Mouse (Mus musculus) liver, embryonic 11.5 days (tissue): ENCODE data around the gene Dram1. TPM values are rescaled to one million over a fixed set of nuclear protein-coding genes. Genes with fewer than 3 reads are reported as not detected.

ENCODE experiments used
- ATAC-seq: fragments of 200-750 bp; cut with Nextera tagmentation; replicated peaks from 2 replicates; pipeline ENCODE4 v1.8.0; 2017; ENCODE audit warnings: moderate number of reproducible peaks, mild to moderate bottlenecking, moderate TSS enrichment, moderate library complexity; ENCODE audit not compliant: low FRiP score
- DNase-seq: peaks from one replicate; pipeline ENCODE4 v3.0.0-alpha.2; 2017; ENCODE audit warnings: low spot score
- H3K27ac ChIP-seq: fragments of 300-500 bp; sonication (generic); 2 replicates; pipeline ENCODE4 v1.5.1; 2014; ENCODE audit warnings: mild to moderate bottlenecking, low read depth, low read length, control low read depth
- H3K27me3 ChIP-seq: fragments of 300-500 bp; sonication (generic); replicated peaks from 2 replicates; pipeline ENCODE4 v1.6.1; 2014; ENCODE audit warnings: low read length, mixed read lengths; ENCODE audit not compliant: control insufficient read depth, insufficient read depth
- H3K36me3 ChIP-seq: fragments of 300-500 bp; sonication (generic); 2 replicates; pipeline ENCODE4 v1.6.1; 2014; ENCODE audit warnings: mild to moderate bottlenecking, low read length, moderate library complexity, mixed read lengths; ENCODE audit not compliant: control insufficient read depth, insufficient read depth
- H3K4me1 ChIP-seq: fragments of 300-500 bp; sonication (generic); replicated peaks from 2 replicates; pipeline ENCODE4 v1.6.1; 2014; ENCODE audit warnings: low read length, mixed read lengths; ENCODE audit not compliant: control insufficient read depth, insufficient read depth
- H3K4me2 ChIP-seq: fragments of 300-500 bp; sonication (generic); 2 replicates; pipeline ENCODE4 v1.6.1; 2014; ENCODE audit warnings: mild to moderate bottlenecking, control low read depth, moderate library complexity
- H3K4me3 ChIP-seq: fragments of 300-500 bp; sonication (generic); 2 replicates; pipeline ENCODE4 v1.5.1; 2014; ENCODE audit warnings: low read depth, low read length, control low read depth
- H3K9ac ChIP-seq: fragments of 300-500 bp; sonication (generic); 2 replicates; pipeline ENCODE4 v1.6.1; 2014; ENCODE audit warnings: low read depth, low read length, control low read depth
- H3K9me3 ChIP-seq: fragments of 300-500 bp; sonication (generic); 2 replicates; pipeline ENCODE4 v1.6.1; 2016; ENCODE audit warnings: low read length, inconsistent platforms, mixed read lengths; ENCODE audit not compliant: control insufficient read depth
- WGBS: fragments of 180-500 bp; shearing (Covaris S2); extraction: QIAGEN DNeasy Blood & Tissue Kit; methylation state at CpG from one replicate; pipeline ENCODE4 v1.1.7; 2014; 5-methylcytosine and 5-hydroxymethylcytosine counted together
- polyA plus RNA-seq: library from polyadenylated mRNA; unstranded; fragments of >200 nt; fragmentation: Nextera tagmentation; extraction: Ambion mirVana; gene quantifications from 2 replicates; pipeline ENCODE4 v1.2.1, GENCODE M21; 2014

Dram1 gene
- polyA plus RNA-seq, 1 experiment from 2014 or later: 0.99 TPM

DNA sequence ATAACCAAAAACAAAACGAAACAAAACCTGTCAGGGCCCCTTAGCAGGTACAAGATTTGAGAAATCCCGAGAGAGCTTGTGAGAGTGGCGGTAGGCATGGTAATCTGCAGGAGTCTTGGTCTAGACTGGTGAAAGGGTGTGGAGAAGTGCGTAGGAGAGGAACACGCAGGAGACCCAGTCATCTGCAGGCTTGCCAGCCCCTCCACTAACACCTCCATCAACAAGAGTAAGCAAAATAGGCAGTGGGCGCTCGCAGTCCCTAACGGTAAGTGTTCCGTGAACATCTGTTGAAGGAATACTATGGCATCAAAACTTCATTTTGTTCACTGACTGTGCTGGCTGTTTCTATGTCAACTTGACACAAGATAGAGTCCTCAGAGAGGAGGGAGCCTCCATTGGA lies 12.6 kb upstream of the Dram1 start:
- peaks cover 18% of the 10 kb centered on the region for H3K4me1 ChIP-seq
- no peaks in the 10 kb centered on the region for H3K9me3 ChIP-seq
- ATAC-seq (no peak), DNase-seq (no peak)
- no peak overlapping the region for H3K4me2 ChIP-seq
- no peaks in the 10 kb centered on the region for H3K36me3 ChIP-seq
- no peak overlapping the region for H3K9ac ChIP-seq
- H3K27ac ChIP-seq: no peak overlapping the region
- no peaks in the 10 kb centered on the region for H3K27me3 ChIP-seq
- 93% methylated on average over 9 of the region's 9 CpGs for WGBS
- no peak overlapping the region for H3K4me3 ChIP-seq

GRCm38 (mm10) chr10:88390096-88390790 lies 11.4 kb upstream of the Dram1 start:
- H3K36me3 ChIP-seq: no peaks in the 10 kb centered on the region
- no peak overlapping the region for H3K4me3 ChIP-seq
- no peak for DNase-seq
- H3K9ac ChIP-seq: no peak overlapping the region
- H3K4me1 ChIP-seq: peaks cover 29% of the 10 kb centered on the region
- no peak for ATAC-seq
- no peaks in the 10 kb centered on the region for H3K27me3 ChIP-seq
- no peaks in the 10 kb centered on the region for H3K9me3 ChIP-seq
- no peak overlapping the region for H3K27ac ChIP-seq
- peak overlapping the region; percentile 10; the same call in 1 of the 2 replicates for H3K4me2 ChIP-seq
- 45% methylated on average over 10 of the region's 10 CpGs for WGBS

GRCm38 (mm10) chr10:88389576-88389975 lies 10.7 kb upstream of the Dram1 start:
- 17% methylated on average over 4 of the region's 4 CpGs for WGBS
- H3K27me3 ChIP-seq: no peaks in the 10 kb centered on the region
- no peak overlapping the region for H3K9ac ChIP-seq
- ATAC-seq (0 out of 2 replicates have a peak, but pooled peaks have one; percentile 10), DNase-seq (no peak)
- no peaks in the 10 kb centered on the region for H3K36me3 ChIP-seq
- 0 out of 2 replicates have a peak overlapping the region, but pooled peaks have one; percentile 27 for H3K4me2 ChIP-seq
- no peaks in the 10 kb centered on the region for H3K9me3 ChIP-seq
- no peak overlapping the region for H3K4me3 ChIP-seq
- H3K4me1 ChIP-seq: peaks cover 29% of the 10 kb centered on the region
- no peak overlapping the region for H3K27ac ChIP-seq

DNA sequence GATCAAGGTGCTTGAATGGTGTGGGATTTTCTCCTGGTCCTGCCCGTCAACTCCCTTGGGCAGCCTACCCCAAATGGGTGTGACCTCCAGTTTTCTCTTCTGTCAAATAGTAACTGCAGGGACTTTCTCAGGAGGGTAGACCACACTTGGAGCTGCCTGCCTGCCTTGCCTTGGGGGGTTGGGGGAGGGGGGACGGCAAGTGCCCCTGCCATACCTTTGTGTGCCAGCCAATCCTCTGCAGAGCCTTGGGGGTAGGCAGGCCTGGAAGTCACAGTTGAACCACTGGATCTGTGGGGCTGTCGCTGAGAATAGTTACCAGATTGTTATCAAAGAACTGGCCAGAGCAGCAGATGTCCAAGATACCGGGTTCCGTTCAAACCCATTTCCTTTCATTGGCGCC lies 7.4 kb upstream of the Dram1 start:
- Histone ChIP-seq H3K36me3 (no peaks in the 10 kb centered on the region), H3K9ac (no peak overlapping the region), H3K4me3 (no peak overlapping the region), H3K27ac (no peak overlapping the region), H3K27me3 (no peaks in the 10 kb centered on the region), H3K9me3 (no peaks in the 10 kb centered on the region), H3K4me1 (peaks cover 45% of the 10 kb centered on the region), H3K4me2 (peak overlapping the region; percentile 40)
- WGBS: 59% methylated on average over 6 of the region's 6 CpGs
- no peak for DNase-seq
- peak; percentile 17; the same call in 1 of the 2 replicates for ATAC-seq

DNA sequence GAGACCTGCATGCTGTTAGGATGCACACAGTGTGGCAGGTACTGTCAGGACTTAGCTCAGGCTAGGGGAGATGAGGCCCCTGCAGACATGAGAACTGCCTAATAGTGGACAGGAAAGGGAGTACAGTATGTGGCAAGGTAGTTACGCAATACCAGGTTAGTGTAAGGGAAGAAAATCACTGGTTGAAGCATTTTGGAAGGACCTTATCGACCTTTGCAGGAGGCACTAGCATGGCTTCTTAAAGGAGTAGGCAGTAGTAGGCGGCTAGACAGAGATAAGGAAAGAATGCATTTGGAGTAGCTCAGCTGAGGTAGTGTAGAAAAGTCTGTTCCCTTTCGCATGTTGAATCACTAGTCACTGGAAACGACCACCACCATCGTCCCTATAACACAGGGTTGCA lies 6.9 kb upstream of the Dram1 start:
- Histone ChIP-seq H3K4me2 (peak overlapping the region; percentile 40), H3K9ac (no peak overlapping the region), H3K27me3 (no peaks in the 10 kb centered on the region), H3K4me1 (peaks cover 49% of the 10 kb centered on the region), H3K9me3 (no peaks in the 10 kb centered on the region), H3K36me3 (no peaks in the 10 kb centered on the region), H3K27ac (no peak overlapping the region), H3K4me3 (no peak overlapping the region)
- ATAC-seq (peak; percentile 85), DNase-seq (no peak)
- 22% methylated on average over 6 of the region's 6 CpGs for WGBS

DNA sequence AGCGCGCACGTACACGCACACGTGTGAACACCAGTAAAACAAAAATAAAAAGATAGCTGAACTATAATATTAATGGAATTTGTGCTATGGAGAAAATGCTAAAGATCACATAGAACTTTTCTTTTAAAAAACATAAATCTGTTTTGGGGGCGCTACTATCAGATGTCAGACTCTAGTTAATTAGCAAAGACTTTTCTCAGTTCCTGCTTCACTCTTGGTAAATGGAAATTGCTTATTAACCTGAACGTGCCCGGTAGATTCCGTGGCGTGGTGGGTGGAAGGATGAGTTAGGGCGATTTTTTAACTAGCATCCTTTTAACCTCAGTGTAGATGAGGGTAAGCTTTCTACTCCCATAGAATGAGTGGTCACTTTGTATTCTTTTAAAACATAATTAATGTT lies 6.4 kb upstream of the Dram1 start:
- no peaks in the 10 kb centered on the region for H3K27me3 ChIP-seq
- no peaks in the 10 kb centered on the region for H3K9me3 ChIP-seq
- WGBS: 88% methylated on average over 11 of the region's 11 CpGs
- no peak overlapping the region for H3K27ac ChIP-seq
- 0 out of 2 replicates have a peak overlapping the region, but pooled peaks have one; percentile 4 for H3K4me2 ChIP-seq
- H3K4me3 ChIP-seq: no peak overlapping the region
- no peak overlapping the region for H3K9ac ChIP-seq
- no peaks in the 10 kb centered on the region for H3K36me3 ChIP-seq
- ATAC-seq (no peak), DNase-seq (no peak)
- peaks cover 52% of the 10 kb centered on the region for H3K4me1 ChIP-seq

DNA sequence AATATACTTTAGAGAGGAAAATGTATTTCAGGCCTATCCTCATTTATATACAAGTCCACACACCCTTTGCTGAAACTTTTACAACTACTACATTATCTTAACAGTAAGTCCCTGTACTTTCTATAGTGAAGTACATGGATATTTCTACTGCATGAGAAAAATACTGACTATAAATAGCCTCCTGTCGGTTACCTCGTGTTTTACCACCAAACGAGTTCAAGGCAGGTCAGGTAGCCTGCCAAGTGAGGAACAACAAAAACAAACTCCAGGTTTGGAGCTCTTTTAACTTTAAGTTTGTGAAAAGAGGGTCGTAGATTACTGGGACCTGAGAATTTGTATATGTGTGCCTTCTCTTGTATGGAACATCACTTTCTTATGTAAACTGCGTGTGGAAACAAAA lies 5.2 kb upstream of the Dram1 start:
- Histone ChIP-seq H3K4me2 (no peak overlapping the region), H3K4me3 (no peak overlapping the region), H3K36me3 (no peaks in the 10 kb centered on the region), H3K27ac (no peak overlapping the region), H3K4me1 (peaks cover 42% of the 10 kb centered on the region), H3K27me3 (no peaks in the 10 kb centered on the region), H3K9ac (no peak overlapping the region), H3K9me3 (no peaks in the 10 kb centered on the region)
- DNase-seq: no peak
- 53% methylated on average over 5 of the region's 5 CpGs for WGBS
- ATAC-seq: no peak

DNA sequence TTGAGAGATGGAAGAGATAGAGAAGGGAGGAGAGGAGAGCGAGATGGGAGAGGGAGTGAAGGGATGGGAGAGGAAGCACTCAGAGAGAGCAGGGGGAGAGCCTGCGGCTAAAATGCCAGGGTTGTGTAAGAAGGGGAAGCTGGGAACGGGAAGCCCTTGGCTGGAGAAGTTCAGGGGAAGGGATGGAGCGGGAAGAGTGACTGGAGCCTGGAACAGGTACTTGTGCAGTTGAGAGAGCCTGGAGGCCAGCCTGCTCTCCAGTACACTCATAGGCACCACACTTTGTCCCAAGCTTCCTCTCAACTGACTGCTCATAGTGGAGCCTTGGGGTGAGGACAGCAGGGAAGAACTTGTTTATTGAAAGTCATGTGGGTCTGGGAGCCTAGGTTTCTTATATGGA lies 4.6 kb upstream of the Dram1 start:
- ATAC-seq (no peak), DNase-seq (no peak)
- H3K36me3 ChIP-seq: no peaks in the 10 kb centered on the region
- no peaks in the 10 kb centered on the region for H3K9me3 ChIP-seq
- no peak overlapping the region for H3K27ac ChIP-seq
- 52% methylated on average over 4 of the region's 4 CpGs for WGBS
- H3K4me2 ChIP-seq: no peak overlapping the region
- no peak overlapping the region for H3K4me3 ChIP-seq
- H3K9ac ChIP-seq: no peak overlapping the region
- no peaks in the 10 kb centered on the region for H3K27me3 ChIP-seq
- H3K4me1 ChIP-seq: peaks cover 39% of the 10 kb centered on the region

DNA sequence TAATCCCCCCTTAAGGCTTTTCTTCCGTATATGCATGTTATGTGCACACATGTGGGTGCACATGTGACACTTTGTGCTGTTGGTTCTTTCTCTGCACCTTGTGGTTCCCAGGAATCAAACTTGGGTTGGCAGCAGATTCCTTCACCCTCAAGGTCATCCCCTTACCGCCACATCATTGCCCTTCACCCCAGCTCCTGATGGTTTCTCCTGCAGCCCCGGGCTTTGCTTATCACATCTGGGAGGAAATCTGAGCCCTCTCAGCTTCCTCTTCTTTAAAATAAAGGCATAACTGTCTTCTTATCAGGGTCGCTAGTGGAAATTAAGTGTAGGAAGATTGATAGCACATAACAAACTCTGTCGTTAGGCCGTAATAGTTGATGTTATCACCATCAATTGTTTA lies 3.1 kb upstream of the Dram1 start:
- Histone ChIP-seq H3K9ac (no peak overlapping the region), H3K4me1 (peaks cover 39% of the 10 kb centered on the region), H3K27ac (no peak overlapping the region), H3K27me3 (no peaks in the 10 kb centered on the region), H3K4me3 (no peak overlapping the region), H3K4me2 (no peak overlapping the region), H3K36me3 (no peaks in the 10 kb centered on the region), H3K9me3 (no peaks in the 10 kb centered on the region)
- DNase-seq: no peak
- WGBS: 30% methylated on average over 6 of the region's 6 CpGs
- no peak for ATAC-seq
